Mouse (Mus musculus) heart, embryonic 14.5 days (tissue): ENCODE data around the gene Vwf. TPM values are rescaled to one million over a fixed set of nuclear protein-coding genes. Genes with fewer than 3 reads are reported as not detected.

Source experiments
- ATAC-seq: fragments of 200-750 bp; cut with Nextera tagmentation; 2 replicates; pipeline ENCODE4 v1.8.0; 2017; ENCODE audit warnings: low read depth, moderate TSS enrichment; ENCODE audit not compliant: insufficient number of reproducible peaks, insufficient read depth, low FRiP score
- H3K27ac ChIP-seq, 2 experiments: fragments of 200-500 bp in 1 of 2; fragments of 300-500 bp in 1 of 2; sonication (generic) in 1 of 2; replicated peaks in 1 of 2; 2 replicates each; pipeline ENCODE4 v1.5.1; 2012 to 2014; ENCODE audit warnings: low read depth in 2 of 2, low read length in 2 of 2, control low read depth in 1 of 2, mild to moderate bottlenecking in 1 of 2, mixed read lengths in 1 of 2; ENCODE audit not compliant: control insufficient read depth in 1 of 2, insufficient read depth in 1 of 2
- H3K27me3 ChIP-seq: fragments of 300-500 bp; sonication (generic); 2 replicates; pipeline ENCODE4 v1.6.1; 2014; ENCODE audit warnings: mild to moderate bottlenecking, low read length, control low read depth; ENCODE audit not compliant: control insufficient read depth, insufficient read depth
- H3K36me3 ChIP-seq: fragments of 300-500 bp; sonication (generic); 2 replicates; pipeline ENCODE4 v1.6.1; 2014; ENCODE audit warnings: mild to moderate bottlenecking, control low read depth, low read length, mixed read lengths; ENCODE audit not compliant: control insufficient read depth, insufficient read depth
- H3K4me1 ChIP-seq, 2 experiments: fragments of 200-500 bp in 1 of 2; fragments of 300-500 bp in 1 of 2; sonication (generic) in 1 of 2; 2 replicates each; pipeline ENCODE4 v1.6.1; 2012 to 2014; ENCODE audit warnings: low read length in 2 of 2, control low read depth in 1 of 2, mixed read lengths in 1 of 2; ENCODE audit not compliant: control insufficient read depth in 2 of 2, insufficient read depth in 2 of 2
- H3K4me2 ChIP-seq: fragments of 300-500 bp; sonication (generic); 2 replicates; pipeline ENCODE4 v1.6.1; 2014; ENCODE audit warnings: mild to moderate bottlenecking, low read length
- H3K4me3 ChIP-seq, 2 experiments: fragments of 200-500 bp in 1 of 2; fragments of 300-500 bp in 1 of 2; sonication (generic) in 1 of 2; 2 replicates each; pipeline ENCODE4 v1.5.1; 2012 to 2014; ENCODE audit warnings: low read length in 2 of 2, mild to moderate bottlenecking in 2 of 2, control low read depth in 1 of 2, low read depth in 1 of 2, moderate library complexity in 1 of 2; ENCODE audit not compliant: control insufficient read depth in 1 of 2, insufficient read depth in 1 of 2
- H3K9ac ChIP-seq: fragments of 300-500 bp; sonication (generic); 2 replicates; pipeline ENCODE4 v1.6.1; 2014; ENCODE audit warnings: mild to moderate bottlenecking, low read length
- H3K9me3 ChIP-seq: fragments of 300-500 bp; sonication (generic); 2 replicates; pipeline ENCODE4 v1.6.1; 2016; ENCODE audit warnings: low read length, control low read depth; ENCODE audit not compliant: control insufficient read depth
- WGBS: fragments of 180-500 bp; shearing (Covaris S2); extraction: QIAGEN DNeasy Blood & Tissue Kit; methylation state at CpG from one replicate; pipeline ENCODE4 v1.1.7; 2014; 5-methylcytosine and 5-hydroxymethylcytosine counted together
- polyA plus RNA-seq: library from polyadenylated mRNA; unstranded; fragments of >200 nt; fragmentation: Nextera tagmentation; extraction: Ambion mirVana; gene quantifications from 2 replicates; pipeline ENCODE4 v1.2.1, GENCODE M21; 2014

Gene Vwf
- polyA plus RNA-seq, 1 experiment from 2014 or later = 27.9 TPM

DNA sequence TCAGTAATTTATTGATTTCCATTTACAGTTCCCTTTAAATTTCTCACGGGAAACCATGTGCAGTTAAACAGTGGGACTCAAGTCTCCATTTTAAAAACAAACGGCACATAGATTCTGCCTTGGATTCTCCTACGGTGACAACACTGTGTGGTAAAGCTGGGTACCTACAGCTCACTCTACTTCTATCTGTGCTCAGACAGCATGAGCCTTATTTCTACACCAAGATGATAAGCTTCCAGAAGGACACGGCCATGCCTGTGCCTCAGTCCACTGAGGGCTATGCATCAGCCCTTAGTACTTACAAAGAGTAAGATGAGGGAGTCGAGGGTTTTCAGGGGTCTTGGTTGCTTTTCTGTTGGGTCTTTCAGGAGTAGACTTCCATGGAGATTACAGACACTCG is 18.8 kb downstream of the Vwf start:
- no peak overlapping the region for H3K27ac ChIP-seq
- H3K4me2 ChIP-seq = no peak overlapping the region
- WGBS = 71% methylated on average over 6 of the region's 6 CpGs

DNA sequence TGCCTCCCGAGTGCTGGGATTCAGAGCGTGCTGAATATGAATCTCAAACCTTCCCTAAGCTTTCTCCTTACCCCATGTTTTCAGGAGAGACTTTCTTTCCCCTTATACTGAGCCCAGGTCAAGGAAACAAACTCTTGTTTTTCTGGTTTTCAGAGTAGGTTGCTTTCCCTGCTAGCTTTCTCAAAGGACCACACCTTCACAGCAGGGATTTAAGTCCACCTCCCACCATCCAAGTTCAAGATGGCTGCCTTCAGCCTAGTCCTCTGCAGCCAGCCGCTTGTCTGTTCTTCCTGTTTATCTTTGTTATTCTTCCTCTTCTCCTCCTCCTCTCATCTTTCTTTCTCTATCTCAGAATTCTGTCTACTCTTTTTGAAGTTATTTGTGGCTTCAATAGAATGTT is 20.1 kb downstream of the Vwf start:
- Histone ChIP-seq H3K9me3 (no peaks in the 10 kb centered on the region), H3K4me1 (peaks cover 2 to 7% of the 10 kb centered on the region in 2 experiments; a peak in 1 of 4 replicates), H3K9ac (no peak overlapping the region), H3K27ac (no peak overlapping the region), H3K4me3 (no peak overlapping the region), H3K36me3 (no peaks in the 10 kb centered on the region), H3K27me3 (no peaks in the 10 kb centered on the region), H3K4me2 (no peak overlapping the region)
- WGBS = 87% methylated on average over 3 of the region's 3 CpGs
- ATAC-seq = no peak

More for the DNA sequence above, 18.8 kb downstream of the Vwf start:
- Histone ChIP-seq H3K9me3 (no peaks in the 10 kb centered on the region), H3K36me3 (no peaks in the 10 kb centered on the region), H3K9ac (no peak overlapping the region), H3K27me3 (no peaks in the 10 kb centered on the region), H3K4me1 (peaks cover 2 to 7% of the 10 kb centered on the region in 2 experiments; a peak in 1 of 4 replicates), H3K4me3 (no peak overlapping the region)
- no peak for ATAC-seq

- peaks cover 12 to 16% of the 10 kb centered on the region in 2 experiments for H3K4me1 ChIP-seq
- no peak overlapping the region for H3K4me3 ChIP-seq
- no peak overlapping the region for H3K9ac ChIP-seq
- no peaks in the 10 kb centered on the region for H3K27me3 ChIP-seq
- H3K27ac ChIP-seq = no peak overlapping the region
- H3K4me2 ChIP-seq = no peak overlapping the region
- WGBS = 40% methylated on average over 2 of the region's 2 CpGs
- H3K36me3 ChIP-seq = no peaks in the 10 kb centered on the region
- no peak for ATAC-seq
- H3K9me3 ChIP-seq = no peaks in the 10 kb centered on the region
Measured at GRCm38 (mm10) chr6:125568381-125568780, 21.8 kb downstream of the Vwf start.

DNA sequence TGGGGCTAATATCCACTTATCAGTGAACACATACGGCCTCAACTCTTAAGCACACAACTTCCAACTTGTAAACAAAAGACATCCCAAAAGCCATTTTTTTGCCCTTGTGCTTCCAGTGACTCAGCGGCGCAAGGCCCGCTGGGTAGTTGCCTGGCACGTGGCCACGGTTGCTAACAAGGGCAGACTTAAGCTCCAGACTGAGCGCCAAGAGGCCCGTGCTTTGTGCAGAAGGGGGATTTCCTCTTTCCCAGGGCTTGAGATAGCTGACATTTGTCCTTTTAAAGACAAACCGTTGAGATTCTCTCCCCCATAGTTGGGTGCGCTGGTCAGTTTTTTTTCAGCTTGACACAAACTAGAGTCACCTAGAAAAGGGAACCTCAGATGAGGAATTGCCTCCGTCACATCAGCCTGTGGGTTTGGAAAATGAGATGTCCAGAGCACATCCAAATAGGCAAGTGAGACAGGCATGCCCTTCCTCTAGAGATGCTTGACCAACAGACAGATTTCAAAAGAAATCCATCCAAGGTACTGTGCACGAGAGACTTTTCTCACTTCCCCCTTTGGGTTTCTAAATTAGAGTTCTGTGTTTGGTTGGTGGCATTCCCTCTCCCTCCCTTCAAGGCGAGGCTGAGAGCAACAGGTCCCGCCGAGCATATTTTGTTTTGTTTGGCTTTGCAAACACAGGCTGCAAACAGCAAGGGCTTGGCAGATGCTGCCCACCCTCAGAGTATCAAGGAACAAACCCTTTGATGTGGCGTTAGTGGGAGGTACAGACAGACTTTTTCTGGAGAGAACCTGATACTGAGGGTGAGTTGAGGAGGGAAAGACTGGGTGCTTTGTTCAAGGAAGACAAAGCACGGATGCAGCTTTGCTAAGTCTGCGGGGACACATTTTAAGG is 26.0 kb downstream of the Vwf start:
- Histone ChIP-seq H3K27me3 (no peaks in the 10 kb centered on the region), H3K4me3 (peak overlapping the region; percentile 32 to 49), H3K4me1 (peaks cover 17 to 23% of the 10 kb centered on the region in 2 experiments), H3K9me3 (no peaks in the 10 kb centered on the region), H3K27ac (peak overlapping the region; percentile 73 to 94), H3K36me3 (no peaks in the 10 kb centered on the region), H3K9ac (peak overlapping the region; percentile 62), H3K4me2 (peak overlapping the region; percentile 69)
- whole genome bisulfite sequencing = 28% methylated on average over 18 of the region's 18 CpGs
- ATAC-seq = peak; percentile 49; the same call in 1 of the 2 replicates

- Histone ChIP-seq H3K4me2 (peak overlapping the region; percentile 69), H3K4me3 (peak overlapping the region; percentile 32 to 49), H3K36me3 (no peaks in the 10 kb centered on the region), H3K4me1 (peaks cover 17 to 25% of the 10 kb centered on the region in 2 experiments), H3K27ac (peak overlapping the region; percentile 73 to 94), H3K9ac (peak overlapping the region; percentile 62), H3K9me3 (no peaks in the 10 kb centered on the region), H3K27me3 (no peaks in the 10 kb centered on the region)
- 3% methylated on average over 14 of the region's 14 CpGs for WGBS
- ATAC-seq = peak; percentile 92
Measured at GRCm38 (mm10) chr6:125573189-125573928, 26.8 kb downstream of the Vwf start.

GRCm38 (mm10) chr6:125575080-125575479 is 28.5 kb downstream of the Vwf start:
- ATAC-seq = no peak
- H3K36me3 ChIP-seq = no peaks in the 10 kb centered on the region
- H3K4me2 ChIP-seq = no peak overlapping the region
- 92% methylated on average over 6 of the region's 6 CpGs for WGBS
- H3K27me3 ChIP-seq = no peaks in the 10 kb centered on the region
- H3K4me3 ChIP-seq = no peak overlapping the region
- no peak overlapping the region for H3K27ac ChIP-seq
- H3K4me1 ChIP-seq = peaks cover 16 to 21% of the 10 kb centered on the region in 2 experiments
- H3K9me3 ChIP-seq = no peaks in the 10 kb centered on the region
- no peak overlapping the region for H3K9ac ChIP-seq

- Histone ChIP-seq H3K27ac (no peak overlapping the region; a peak in 1 of 4 replicates), H3K9ac (no peak overlapping the region), H3K27me3 (no peaks in the 10 kb centered on the region), H3K4me3 (no peak overlapping the region), H3K9me3 (no peaks in the 10 kb centered on the region), H3K36me3 (no peaks in the 10 kb centered on the region), H3K4me2 (no peak overlapping the region), H3K4me1 (peaks cover 14 to 19% of the 10 kb centered on the region in 2 experiments)
- 70% methylated on average over 9 of the region's 9 CpGs for WGBS
- no peak for ATAC-seq
Measured at GRCm38 (mm10) chr6:125577301-125577700, 30.7 kb downstream of the Vwf start.
